Mouse (Mus musculus): ENCODE results near the gene Larp4b. TPM values are rescaled to one million over a fixed set of nuclear protein-coding genes. Genes with fewer than 3 reads are reported as not detected.
"Not testable (repeated sequence)": the region's sequence is repeated elsewhere in the genome, so short reads cannot be mapped to it uniquely, and the experiment has no call there.

The Larp4b gene
- polyA plus RNA-seq (2015; fragmentation: Nextera tagmentation; extraction: Ambion mirVana): 37.6 and 38.1 TPM in 2 replicates

DNA sequence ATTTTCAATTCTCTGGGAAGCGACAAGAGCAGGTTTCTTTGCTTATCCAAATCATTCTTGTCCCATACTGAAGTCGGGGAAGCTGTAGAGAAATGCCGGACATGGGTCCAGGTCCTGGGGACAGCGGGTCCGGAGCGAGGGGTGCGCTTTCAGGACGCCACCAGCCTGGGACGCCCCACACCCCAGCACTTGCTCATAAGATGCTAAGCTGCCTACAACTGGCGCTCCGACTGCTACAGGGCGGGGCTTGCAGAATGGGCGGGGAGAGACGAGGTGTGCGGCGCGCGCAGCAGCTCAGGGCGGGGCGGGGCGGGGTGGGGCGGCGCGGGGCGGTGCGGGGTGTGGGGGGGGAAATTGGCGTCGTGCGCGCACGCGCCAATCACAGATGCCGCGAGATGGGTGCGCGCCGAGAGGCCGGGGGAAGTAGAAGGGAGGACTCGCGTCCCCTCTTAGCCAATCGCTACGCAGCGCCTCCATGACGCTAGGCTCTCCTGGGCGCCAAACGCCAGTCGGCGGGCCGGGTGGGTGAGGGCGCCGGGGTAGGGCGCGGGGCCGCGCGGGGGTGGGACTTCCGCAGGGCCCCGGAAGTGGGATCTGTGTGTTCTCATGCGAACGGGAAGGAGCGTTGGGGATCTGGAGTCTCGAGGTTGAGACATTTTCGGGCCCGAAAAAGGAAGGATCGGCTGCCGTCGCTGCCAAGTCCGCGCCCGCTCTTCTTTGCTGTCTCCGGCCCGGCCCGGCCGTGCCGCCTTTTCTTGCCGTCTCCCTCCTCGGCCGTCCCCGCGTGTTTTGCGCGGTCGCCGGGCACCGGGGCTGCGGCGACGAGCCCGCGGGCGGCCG lies at the start of gene Larp4b:
TSS of gene Larp4b (plus strand) at position 566 of the 840 bp plus-strand sequence.
- Histone ChIP-seq H3K36me3 (no peaks in the 10 kb centered on the region), H3K27me3 (no peaks in the 10 kb centered on the region), H3K4me2 (peak within 1 kb of the TSS; percentile 96), H3K27ac (replicated peaks) (peak within 1 kb of the TSS; percentile 91), H3K4me3 (peak within 1 kb of the TSS; percentile 98), H3K9me3 (no peaks in the 10 kb centered on the region), H3K9ac (peak within 1 kb of the TSS; percentile 93), H3K4me1 (replicated peaks) (peaks cover 30% of the 10 kb centered on the region)
- peak; percentile 100 for ATAC-seq (ENCODE audit: low FRiP score, low read depth)
- WGBS: under 1% methylated on average over 66 of the region's 92 CpGs

- Histone ChIP-seq H3K27ac (replicated peaks) (no peak overlapping the region), H3K4me3 (no peak overlapping the region), H3K9me3 (no peaks in the 10 kb centered on the region), H3K9ac (no peak overlapping the region), H3K36me3 (no peaks in the 10 kb centered on the region), H3K4me1 (replicated peaks) (no peaks in the 10 kb centered on the region), H3K4me2 (no peak overlapping the region), H3K27me3 (no peaks in the 10 kb centered on the region)
- 98% methylated on average over 1 of the region's 1 CpGs for WGBS
- no peak for ATAC-seq (ENCODE audit: low FRiP score, low read depth)
These were observed 49.0 kb upstream of the Larp4b start for GRCm38 (mm10) chr13:9044731-9045130.

- H3K4me3 ChIP-seq; H3K4me2 ChIP-seq; H3K27ac ChIP-seq (replicated peaks); H3K9ac ChIP-seq; H3K36me3 ChIP-seq; ATAC-seq (ENCODE audit: low FRiP score, low read depth); H3K27me3 ChIP-seq; H3K9me3 ChIP-seq; H3K4me1 ChIP-seq (replicated peaks): not testable (repeated sequence)
- WGBS: 66% methylated on average over 10 of the region's 10 CpGs
These were observed 41.5 kb upstream of the Larp4b start for GRCm38 (mm10) chr13:9052049-9052691.

DNA sequence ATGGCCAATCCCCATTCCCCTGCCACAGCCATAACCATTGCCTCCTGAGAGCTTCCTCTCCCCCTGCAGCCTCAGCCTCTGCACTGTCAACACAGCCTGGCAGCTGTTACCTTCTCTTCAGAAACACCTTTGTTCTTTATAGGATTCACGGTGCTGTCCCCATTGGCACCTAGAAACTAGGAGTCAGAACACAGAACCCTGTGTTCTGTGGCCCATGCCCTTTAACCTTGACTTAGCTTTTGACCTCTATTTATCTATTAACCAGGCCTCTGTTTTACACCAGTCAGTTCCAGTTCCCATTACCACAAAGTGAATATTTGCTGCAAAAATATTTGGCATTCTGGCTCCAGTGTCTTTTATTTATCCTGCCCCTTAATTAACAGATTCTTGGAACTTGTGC lies 36.4 kb upstream of the Larp4b start:
- H3K27me3 ChIP-seq: no peaks in the 10 kb centered on the region
- H3K36me3 ChIP-seq: no peaks in the 10 kb centered on the region
- H3K4me1 ChIP-seq (replicated peaks): no peaks in the 10 kb centered on the region
- no peak overlapping the region for H3K27ac ChIP-seq (replicated peaks)
- no peak overlapping the region for H3K4me2 ChIP-seq
- H3K4me3 ChIP-seq: no peak overlapping the region
- no peaks in the 10 kb centered on the region for H3K9me3 ChIP-seq
- no peak overlapping the region for H3K9ac ChIP-seq
- 71% methylated on average over 1 of the region's 1 CpGs for WGBS
- no peak for ATAC-seq (ENCODE audit: low FRiP score, low read depth)

DNA sequence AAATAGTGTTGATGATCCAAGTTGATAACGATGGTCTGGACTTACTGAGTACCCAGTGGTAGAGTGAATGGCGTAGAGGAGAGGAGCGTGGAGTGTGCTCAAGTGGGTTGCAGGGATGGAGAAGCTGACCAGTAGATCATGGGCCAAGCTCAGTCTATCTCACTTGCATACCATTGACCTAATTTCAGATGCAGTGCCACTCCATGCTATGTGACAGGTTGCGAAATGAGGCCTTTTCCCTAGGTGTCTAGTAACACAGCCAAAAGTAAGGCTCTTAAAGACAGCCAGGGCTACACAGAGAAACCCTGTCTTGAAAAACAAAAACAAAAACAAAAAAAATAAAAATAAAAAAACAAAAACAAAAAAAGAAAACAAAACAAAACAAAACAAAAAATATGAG lies 35.0 kb upstream of the Larp4b start:
- Histone ChIP-seq H3K36me3 (no peaks in the 10 kb centered on the region), H3K4me3 (no peak overlapping the region), H3K9me3 (no peaks in the 10 kb centered on the region), H3K4me2 (no peak overlapping the region), H3K27ac (replicated peaks) (no peak overlapping the region), H3K9ac (no peak overlapping the region), H3K4me1 (replicated peaks) (no peaks in the 10 kb centered on the region), H3K27me3 (no peaks in the 10 kb centered on the region)
- no peak for ATAC-seq (ENCODE audit: low FRiP score, low read depth)
- WGBS: 87% methylated on average over 4 of the region's 4 CpGs

- ATAC-seq (ENCODE audit: low FRiP score, low read depth): no peak
- H3K4me2 ChIP-seq: no peak overlapping the region
- H3K36me3 ChIP-seq: no peaks in the 10 kb centered on the region
- no peaks in the 10 kb centered on the region for H3K9me3 ChIP-seq
- no peaks in the 10 kb centered on the region for H3K27me3 ChIP-seq
- WGBS: 80% methylated on average over 4 of the region's 4 CpGs
- no peaks in the 10 kb centered on the region for H3K4me1 ChIP-seq (replicated peaks)
- no peak overlapping the region for H3K4me3 ChIP-seq
- H3K27ac ChIP-seq (replicated peaks): no peak overlapping the region
- H3K9ac ChIP-seq: no peak overlapping the region
These were observed 32.3 kb upstream of the Larp4b start for GRCm38 (mm10) chr13:9061394-9061793.

GRCm38 (mm10) chr13:9064196-9064595 lies 29.5 kb upstream of the Larp4b start:
- no peak overlapping the region for H3K4me2 ChIP-seq
- WGBS: 71% methylated on average over 2 of the region's 2 CpGs
- no peak overlapping the region for H3K27ac ChIP-seq (replicated peaks)
- H3K9ac ChIP-seq: no peak overlapping the region
- H3K9me3 ChIP-seq: no peaks in the 10 kb centered on the region
- H3K4me3 ChIP-seq: no peak overlapping the region
- no peaks in the 10 kb centered on the region for H3K27me3 ChIP-seq
- H3K36me3 ChIP-seq: no peaks in the 10 kb centered on the region
- no peaks in the 10 kb centered on the region for H3K4me1 ChIP-seq (replicated peaks)
- no peak for ATAC-seq (ENCODE audit: low FRiP score, low read depth)

DNA sequence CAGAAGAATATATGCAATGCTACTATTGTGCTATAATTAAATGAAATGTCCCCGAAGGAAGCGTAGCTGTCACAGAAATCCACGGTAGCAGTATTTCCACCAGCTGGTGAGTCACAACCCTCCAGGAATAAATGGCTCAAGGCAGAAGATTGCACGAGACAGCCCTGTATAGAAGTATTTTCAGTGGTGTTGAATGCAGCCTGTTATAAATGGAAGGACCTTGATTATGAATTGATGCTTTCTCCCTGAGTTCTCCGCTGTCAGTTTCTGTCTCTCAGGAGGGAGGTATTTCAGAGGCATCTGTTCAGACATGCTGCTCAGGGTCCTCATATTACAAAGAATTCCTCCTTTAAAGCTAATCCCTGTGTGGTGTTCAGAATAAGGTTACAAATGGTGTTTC lies 27.6 kb upstream of the Larp4b start:
- no peak overlapping the region for H3K4me3 ChIP-seq
- H3K27me3 ChIP-seq: no peaks in the 10 kb centered on the region
- no peaks in the 10 kb centered on the region for H3K9me3 ChIP-seq
- no peak overlapping the region for H3K27ac ChIP-seq (replicated peaks)
- H3K9ac ChIP-seq: no peak overlapping the region
- H3K4me2 ChIP-seq: no peak overlapping the region
- ATAC-seq (ENCODE audit: low FRiP score, low read depth): no peak
- no peaks in the 10 kb centered on the region for H3K4me1 ChIP-seq (replicated peaks)
- WGBS: 73% methylated on average over 5 of the region's 5 CpGs
- H3K36me3 ChIP-seq: no peaks in the 10 kb centered on the region

- 86% methylated on average over 8 of the region's 9 CpGs for WGBS
- ATAC-seq (ENCODE audit: low FRiP score, low read depth): no peak
These were observed 22.7 kb upstream of the Larp4b start for GRCm38 (mm10) chr13:9071008-9071407.

DNA sequence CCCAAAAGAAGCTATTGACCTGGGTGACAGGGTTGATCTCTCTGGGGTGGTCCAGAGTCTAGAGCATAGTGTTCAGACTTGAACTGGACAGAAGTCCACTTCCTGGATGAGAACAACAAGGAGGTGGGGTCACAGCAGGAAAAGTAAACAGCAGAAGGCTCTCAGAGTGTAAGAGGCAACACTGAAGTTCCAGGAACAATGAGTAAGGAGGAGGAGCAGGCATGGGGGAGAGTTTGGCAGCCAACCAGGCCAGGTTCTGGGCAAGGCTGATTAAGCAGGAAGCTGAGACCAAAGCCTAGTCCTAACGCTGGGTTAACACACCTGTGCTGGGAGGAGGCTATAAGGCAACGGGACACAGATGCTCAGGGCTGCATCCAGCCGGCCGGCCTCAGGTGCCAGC lies 19.9 kb upstream of the Larp4b start:
- Histone ChIP-seq H3K27me3 (no peaks in the 10 kb centered on the region), H3K9me3 (no peaks in the 10 kb centered on the region), H3K4me3 (no peak overlapping the region), H3K9ac (no peak overlapping the region), H3K4me1 (replicated peaks) (no peaks in the 10 kb centered on the region), H3K36me3 (no peaks in the 10 kb centered on the region), H3K27ac (replicated peaks) (no peak overlapping the region), H3K4me2 (no peak overlapping the region)
- 70% methylated on average over 4 of the region's 4 CpGs for WGBS
- ATAC-seq (ENCODE audit: low FRiP score, low read depth): no peak

More at GRCm38 (mm10) chr13:9071008-9071407, 22.7 kb upstream of the Larp4b start:
- Histone ChIP-seq H3K36me3 (no peaks in the 10 kb centered on the region), H3K27ac (replicated peaks) (no peak overlapping the region), H3K4me3 (no peak overlapping the region), H3K27me3 (no peaks in the 10 kb centered on the region), H3K9ac (no peak overlapping the region), H3K9me3 (no peaks in the 10 kb centered on the region), H3K4me1 (replicated peaks) (no peaks in the 10 kb centered on the region), H3K4me2 (no peak overlapping the region)

- H3K27me3 ChIP-seq: no peaks in the 10 kb centered on the region
- H3K4me2 ChIP-seq: no peak overlapping the region
- no peak overlapping the region for H3K4me3 ChIP-seq
- ATAC-seq (ENCODE audit: low FRiP score, low read depth): no peak
- no peak overlapping the region for H3K9ac ChIP-seq
- H3K9me3 ChIP-seq: no peaks in the 10 kb centered on the region
- no peak overlapping the region for H3K27ac ChIP-seq (replicated peaks)
- H3K4me1 ChIP-seq (replicated peaks): no peaks in the 10 kb centered on the region
- WGBS: 85% methylated on average over 7 of the region's 7 CpGs
- H3K36me3 ChIP-seq: no peaks in the 10 kb centered on the region
These were observed 17.7 kb upstream of the Larp4b start for GRCm38 (mm10) chr13:9075825-9076592.

Data from hindbrain, embryonic 15.5 days (tissue).